Mouse (Mus musculus) adrenal gland, postnatal 14 days (tissue): Measurements from ENCODE around the gene Tsc22d1. TPM values are rescaled to one million over a fixed set of nuclear protein-coding genes. Genes with fewer than 3 reads are reported as not detected.
A peak's percentile ranks its signal among the peaks of the same experiment; 100 is the strongest.

Experiments
- DNase-seq: peaks from one replicate; pipeline ENCODE4 v3.0.0; 2021; ENCODE audit warnings: mixed read lengths
- total RNA-seq: library from RNA; stranded (reverse); gene quantifications from 2 replicates; pipeline ENCODE4 v1.2.3, GENCODE M21; 2021

Gene Tsc22d1
- total RNA-seq, 1 experiment from 2014 or later = 846 TPM

- no peak for DNase-seq
Measured at GRCm38 (mm10) chr14:76483701-76484100, 68.9 kb downstream of the Tsc22d1 start.

- no peak for DNase-seq
Measured at GRCm38 (mm10) chr14:76487609-76488008, 72.8 kb downstream of the Tsc22d1 start.

- no peak for DNase-seq
Measured at GRCm38 (mm10) chr14:76488101-76489044, 73.6 kb downstream of the Tsc22d1 start.

DNA sequence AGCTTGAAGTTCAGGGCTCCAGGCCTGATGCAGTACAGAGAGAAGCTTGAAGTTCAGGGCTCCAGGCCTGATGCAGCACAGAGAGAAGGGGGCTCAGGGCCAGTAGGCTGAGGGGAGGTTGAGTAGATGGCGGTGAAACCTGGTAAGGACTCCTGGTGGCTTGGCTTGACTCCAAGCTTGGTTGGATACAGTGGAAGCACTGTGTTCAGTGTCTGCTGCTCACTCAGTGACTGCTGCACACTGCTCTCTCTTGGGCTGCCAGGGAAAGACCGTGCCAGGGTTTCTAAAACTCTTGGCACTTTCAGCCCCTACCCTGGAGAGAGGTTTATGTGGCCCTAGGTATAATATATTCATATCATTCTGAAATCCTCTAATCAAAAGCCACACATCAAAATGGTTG lies 74.4 kb downstream of the Tsc22d1 start:
- no peak for DNase-seq

DNA sequence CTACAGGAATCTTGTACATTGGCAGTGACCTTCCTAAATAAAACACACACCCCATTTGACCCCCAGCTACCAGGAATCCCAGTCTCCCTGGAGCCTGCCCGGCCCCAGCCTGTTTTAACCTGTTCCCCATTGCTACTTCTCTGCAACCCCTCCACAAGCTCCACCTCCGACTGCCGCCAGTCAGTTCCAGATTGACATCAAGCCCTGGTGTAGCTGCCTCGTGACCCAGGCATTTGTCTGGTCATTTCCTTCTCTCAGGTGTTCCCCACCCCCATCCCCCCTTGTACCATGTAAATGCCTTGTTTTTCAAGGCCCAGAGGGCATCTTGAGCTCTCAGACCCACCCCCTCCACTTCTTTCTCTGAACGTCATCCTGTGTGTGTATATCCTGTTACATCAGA lies 80.3 kb downstream of the Tsc22d1 start:
- no peak for DNase-seq

DNA sequence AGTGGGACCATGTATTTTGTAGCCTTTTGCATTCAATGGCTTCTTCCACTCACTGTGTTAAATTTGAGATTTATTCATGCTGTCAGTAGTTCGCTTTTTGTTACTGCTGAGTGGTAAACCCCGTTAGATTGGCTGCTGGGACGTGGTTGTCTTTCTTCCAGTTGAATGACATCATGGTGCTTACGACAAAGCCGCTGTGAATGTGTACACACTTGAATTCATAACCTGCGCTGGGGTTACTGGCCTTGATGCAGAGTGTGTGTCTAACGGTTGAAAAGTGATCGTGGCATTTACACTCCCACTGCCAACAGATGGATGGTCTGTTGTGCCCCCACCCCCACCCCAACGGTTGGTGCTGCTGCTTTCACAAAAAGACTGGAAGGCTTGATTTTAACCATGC lies 82.4 kb downstream of the Tsc22d1 start:
- DNase-seq = no peak

DNA sequence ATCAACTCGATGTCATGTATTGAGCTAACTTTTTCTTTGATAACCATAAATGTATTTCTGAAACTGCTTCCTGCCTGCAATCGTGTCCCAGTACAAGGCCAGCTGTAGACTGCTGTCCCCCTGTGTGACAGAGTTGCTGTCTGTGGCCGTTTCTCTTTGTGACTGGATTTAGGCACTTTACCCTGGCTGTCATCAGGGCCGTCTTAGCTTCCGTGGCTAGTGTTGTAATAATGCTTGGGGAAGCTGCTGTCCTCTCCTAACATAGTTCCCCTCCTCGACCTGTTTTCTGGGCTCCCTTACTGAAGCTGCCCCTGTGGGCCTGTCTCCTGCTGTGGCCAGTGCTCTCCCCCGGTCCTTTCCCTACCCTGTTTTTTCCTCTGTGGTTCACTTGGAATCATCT lies 83.4 kb downstream of the Tsc22d1 start:
- DNase-seq = no peak

- no peak for DNase-seq
Measured at GRCm38 (mm10) chr14:76499492-76499891, 84.7 kb downstream of the Tsc22d1 start.

DNA sequence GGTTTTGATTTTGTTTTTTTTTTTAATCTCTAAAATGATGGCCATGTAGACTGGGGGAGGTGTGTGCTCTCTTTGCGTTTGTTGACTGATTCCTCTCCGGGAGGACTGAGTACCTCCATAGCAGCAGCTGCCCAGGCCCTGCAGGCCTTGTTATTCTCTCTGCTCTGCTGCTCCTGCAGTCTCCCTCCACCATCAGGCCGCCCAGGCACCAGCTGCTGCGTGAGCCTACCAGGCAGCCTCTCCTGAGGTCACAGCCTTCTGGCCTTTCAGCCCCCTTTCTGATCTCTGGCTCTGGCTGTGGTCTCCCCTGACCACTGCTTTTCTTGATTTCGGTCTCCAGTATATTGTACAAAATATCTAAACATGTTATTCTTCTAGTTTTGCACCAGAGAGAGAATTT lies 85.3 kb downstream of the Tsc22d1 start:
- DNase-seq = no peak

- no peak for DNase-seq
Measured at GRCm38 (mm10) chr14:76503231-76503851, 88.6 kb downstream of the Tsc22d1 start.

GRCm38 (mm10) chr14:76504121-76504737 lies 89.5 kb downstream of the Tsc22d1 start:
- peak; percentile 97 for DNase-seq

- DNase-seq = no peak
Measured at GRCm38 (mm10) chr14:76505101-76505438, 90.3 kb downstream of the Tsc22d1 start.

GRCm38 (mm10) chr14:76505439-76506220 lies 90.9 kb downstream of the Tsc22d1 start:
- peak; percentile 94 for DNase-seq

GRCm38 (mm10) chr14:76506425-76507205 lies 91.9 kb downstream of the Tsc22d1 start:
- DNase-seq = peak; percentile 52

GRCm38 (mm10) chr14:76507357-76507756 lies 92.6 kb downstream of the Tsc22d1 start:
- no peak for DNase-seq

GRCm38 (mm10) chr14:76507804-76508500 lies 93.2 kb downstream of the Tsc22d1 start:
- DNase-seq = peak; percentile 28

- peak; percentile 44 for DNase-seq
Measured at GRCm38 (mm10) chr14:76508701-76509100, 93.9 kb downstream of the Tsc22d1 start.

DNA sequence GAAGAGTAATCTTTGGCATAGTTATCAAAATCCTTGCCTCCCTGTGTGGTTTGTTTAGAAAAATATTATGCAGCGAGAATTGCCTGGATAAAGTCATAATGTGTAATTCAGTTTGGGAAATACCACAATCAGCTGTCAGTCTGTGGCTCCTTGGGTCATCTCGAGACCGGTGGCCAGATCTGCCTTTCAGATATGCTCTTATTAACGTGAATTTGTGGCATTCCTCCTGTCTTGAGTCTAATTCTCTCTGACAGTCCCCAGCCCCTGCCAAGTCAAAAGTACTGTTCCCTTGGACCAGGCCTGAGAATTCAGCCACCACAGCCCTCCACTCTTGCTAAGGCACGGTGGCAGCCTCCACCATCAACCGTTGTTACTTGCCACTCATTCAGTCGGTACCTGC lies 97.2 kb downstream of the Tsc22d1 start:
- no peak for DNase-seq

DNA sequence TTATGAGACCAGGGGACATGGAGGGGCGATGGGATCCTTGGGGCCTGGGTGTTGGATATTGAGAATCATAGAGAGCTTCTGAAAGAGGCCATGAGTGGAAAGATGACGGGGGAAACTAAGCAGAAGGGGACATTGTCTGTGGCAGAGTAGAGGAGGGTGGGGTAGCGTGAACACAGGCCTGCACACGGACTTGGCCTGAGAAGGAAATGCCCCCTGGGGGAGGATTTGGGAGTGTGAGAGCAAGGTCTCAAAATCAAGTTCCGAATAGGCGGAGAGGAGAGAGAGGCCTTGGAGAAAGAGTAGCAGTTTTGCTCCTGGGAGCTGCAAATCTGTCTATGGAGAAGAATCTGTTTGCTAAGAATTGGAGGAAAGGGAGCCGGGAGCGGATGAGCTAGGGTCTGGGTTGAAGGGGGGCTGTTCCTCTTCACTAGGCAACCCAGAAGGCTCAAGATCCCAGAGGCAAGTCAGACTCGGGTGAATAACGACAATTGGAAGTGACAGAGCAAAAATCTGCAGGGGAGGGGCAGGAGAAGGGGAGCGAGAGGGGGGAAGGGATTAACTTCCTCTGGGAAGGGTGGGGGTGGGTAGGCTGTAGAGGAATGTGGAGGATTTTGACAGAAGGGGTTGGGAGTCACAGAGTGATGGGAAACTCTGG lies 98.8 kb downstream of the Tsc22d1 start:
- peak; percentile 29 for DNase-seq

DNA sequence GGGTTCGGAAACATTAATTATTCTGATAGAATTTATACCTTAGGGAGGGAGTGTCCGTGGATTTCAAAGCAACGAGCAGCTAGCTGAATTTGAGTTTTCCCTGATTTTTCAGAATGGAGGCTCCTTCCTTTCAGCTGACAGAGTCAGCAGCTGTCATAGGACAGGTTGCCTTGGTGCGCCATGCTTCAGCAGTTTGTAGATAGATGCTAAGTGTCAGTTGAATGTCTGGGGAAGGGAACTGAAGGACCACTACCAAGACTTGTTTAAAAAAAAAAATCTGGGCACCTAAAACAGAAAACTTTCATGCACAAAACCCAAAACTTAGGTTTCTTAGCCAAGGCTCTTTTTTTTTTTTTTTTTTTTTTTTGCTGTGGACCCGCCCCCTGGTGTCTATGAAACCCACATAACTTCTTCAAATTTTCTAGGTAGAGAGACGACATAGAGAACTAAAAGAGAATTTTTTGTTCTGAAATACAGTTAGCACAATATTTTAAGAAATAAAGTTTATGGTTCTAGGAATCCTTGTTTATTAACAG lies 99.4 kb downstream of the Tsc22d1 start:
- no peak for DNase-seq
